Mouse (Mus musculus) MEL (cell line): ENCODE measurements at regions not wholly inside any gene's neighbourhood (a gene's known extent, or its start where the extent isn't known, plus 50 kb on each side); places are given as distances from the start of the nearest gene placed in this dataset.
A peak's percentile ranks its signal among the peaks of the same experiment; 100 is the strongest.

Experiments used
- DNase-seq: peaks from one replicate; pipeline ENCODE4 v3.0.0; 2011; ENCODE audit warnings: low read depth, low spot score
- H3K27ac ChIP-seq: 2 replicates; pipeline ENCODE4 v1.5.1; 2012; ENCODE audit warnings: low read depth, mild to moderate bottlenecking, control low read depth, low read length, moderate library complexity; ENCODE audit not compliant: control insufficient read depth
- H3K27me3 ChIP-seq, 2 experiments: fragments of 150-350 bp in 1 of 2; sonication (generic) in 1 of 2; 2 replicates each; pipeline ENCODE4 v1.6.1; 2012; ENCODE audit warnings: low read length in 2 of 2, mild to moderate bottlenecking in 2 of 2, improper control_type of control experiment in 1 of 2, moderate library complexity in 1 of 2; ENCODE audit not compliant: insufficient read depth in 2 of 2, control insufficient read depth in 1 of 2
- H3K36me3 ChIP-seq, 2 experiments: 2 replicates each; pipeline ENCODE4 v1.6.1; 2012 to 2014; ENCODE audit warnings: low read length in 2 of 2, improper control_type of control experiment in 1 of 2, inconsistent platforms in 1 of 2, mild to moderate bottlenecking in 1 of 2; ENCODE audit not compliant: insufficient read depth in 2 of 2, control insufficient read depth in 1 of 2
- H3K4me1 ChIP-seq, 2 experiments: fragments of 150-350 bp in 1 of 2; sonication (generic) in 1 of 2; 2 replicates each; pipeline ENCODE4 v1.6.1; 2012; ENCODE audit warnings: low read length in 2 of 2, improper control_type of control experiment in 1 of 2, mild to moderate bottlenecking in 1 of 2; ENCODE audit not compliant: insufficient read depth in 2 of 2, control insufficient read depth in 1 of 2
- H3K4me3 ChIP-seq, 2 experiments: fragments of 150-350 bp in 1 of 2; sonication (generic) in 1 of 2; 2 replicates each; pipeline ENCODE4 v1.5.1; 2012; ENCODE audit warnings: low read depth in 2 of 2, low read length in 2 of 2, mild to moderate bottlenecking in 2 of 2, moderate library complexity in 2 of 2, control low read depth in 1 of 2, improper control_type of control experiment in 1 of 2; ENCODE audit not compliant: control insufficient read depth in 1 of 2, insufficient read depth in 1 of 2
- H3K79me2 ChIP-seq: 2 replicates; pipeline ENCODE4 v1.6.1; 2012; ENCODE audit warnings: mild to moderate bottlenecking, low read length, moderate library complexity; ENCODE audit not compliant: control insufficient read depth, poor library complexity, insufficient read depth
- H3K9ac ChIP-seq: 2 replicates; pipeline ENCODE4 v1.6.1; 2012; ENCODE audit warnings: low read depth, mild to moderate bottlenecking, control low read depth, low read length, moderate library complexity; ENCODE audit not compliant: control insufficient read depth, poor library complexity, severe bottlenecking
- H3K9me3 ChIP-seq: fragments of 150-350 bp; sonication (generic); replicated peaks from 2 replicates; pipeline ENCODE4 v1.6.1; 2012; ENCODE audit warnings: mild to moderate bottlenecking, low read length, improper control_type of control experiment, moderate library complexity; ENCODE audit not compliant: insufficient read depth
- BHLHE40 ChIP-seq: IDR thresholded peaks from 2 replicates; pipeline ENCODE4 v1.6.1; 2012; ENCODE audit warnings: low read depth, mild to moderate bottlenecking, inconsistent platforms, low read length, improper control_type of control experiment, borderline replicate concordance
- CHD1 ChIP-seq: IDR thresholded peaks from 2 replicates; pipeline ENCODE4 v1.6.1; 2012; ENCODE audit warnings: low read depth, mild to moderate bottlenecking, inconsistent platforms, low read length, improper control_type of control experiment
- CHD2 ChIP-seq: IDR thresholded peaks from 2 replicates; pipeline ENCODE4 v1.6.1; 2011; ENCODE audit warnings: low read length, improper control_type of control experiment
- E2F4 ChIP-seq: IDR thresholded peaks from 2 replicates; pipeline ENCODE4 v1.6.1; 2011; ENCODE audit warnings: low read depth, low read length, improper control_type of control experiment, borderline replicate concordance
- MAX ChIP-seq: IDR thresholded peaks from 2 replicates; pipeline ENCODE4 v1.6.1; 2011; ENCODE audit warnings: low read length, improper control_type of control experiment
- MAZ ChIP-seq: IDR thresholded peaks from 2 replicates; pipeline ENCODE4 v1.6.1; 2012; ENCODE audit warnings: low read depth, mild to moderate bottlenecking, inconsistent platforms, low read length, improper control_type of control experiment
- MYB ChIP-seq: IDR thresholded peaks from 2 replicates; pipeline ENCODE4 v1.6.1; 2011; ENCODE audit warnings: mild to moderate bottlenecking, low read depth, low read length, improper control_type of control experiment
- MYC ChIP-seq: IDR thresholded peaks from 2 replicates; pipeline ENCODE4 v1.6.1; 2011; ENCODE audit warnings: low read depth, mild to moderate bottlenecking, low read length, improper control_type of control experiment, moderate library complexity
- NRF1 ChIP-seq: IDR thresholded peaks from 2 replicates; pipeline ENCODE4 v1.6.1; 2014; ENCODE audit warnings: low read depth, mild to moderate bottlenecking, inconsistent platforms, low read length, improper control_type of control experiment, moderate library complexity; ENCODE audit not compliant: poor library complexity, insufficient read depth, severe bottlenecking
- POLR2A ChIP-seq, 2 experiments: IDR thresholded peaks; 2 replicates each; pipeline ENCODE4 v1.6.1; 2011 to 2012; ENCODE audit warnings: low read length in 2 of 2, mild to moderate bottlenecking in 2 of 2, control low read depth in 1 of 2, improper control_type of control experiment in 1 of 2, low read depth in 1 of 2, moderate library complexity in 1 of 2; ENCODE audit not compliant: control insufficient read depth in 1 of 2, insufficient read depth in 1 of 2, poor library complexity in 1 of 2
- RCOR1 ChIP-seq: IDR thresholded peaks from 2 replicates; pipeline ENCODE4 v1.6.1; 2012; ENCODE audit warnings: low read depth, mild to moderate bottlenecking, inconsistent platforms, low read length, improper control_type of control experiment
- SMC3 ChIP-seq: IDR thresholded peaks from 2 replicates; pipeline ENCODE4 v1.6.1; 2011; ENCODE audit warnings: low read depth, low read length, improper control_type of control experiment
- TAL1 ChIP-seq: IDR thresholded peaks from 2 replicates; pipeline ENCODE4 v1.6.1; 2012; ENCODE audit warnings: mild to moderate bottlenecking, inconsistent platforms, low read length, moderate library complexity, mixed read lengths
- TCF12 ChIP-seq: IDR thresholded peaks from 2 replicates; pipeline ENCODE4 v1.6.1; 2014; ENCODE audit warnings: low read depth, mild to moderate bottlenecking, inconsistent platforms, low read length, improper control_type of control experiment, moderate library complexity
- UBTF ChIP-seq: IDR thresholded peaks from 2 replicates; pipeline ENCODE4 v1.6.1; 2012; ENCODE audit warnings: low read depth, mild to moderate bottlenecking, inconsistent platforms, low read length, improper control_type of control experiment, moderate library complexity, borderline replicate concordance; ENCODE audit not compliant: insufficient read depth
- USF2 ChIP-seq, 2 experiments: IDR thresholded peaks; 2 replicates each; pipeline ENCODE4 v1.6.1; 2011 to 2012; ENCODE audit warnings: improper control_type of control experiment in 2 of 2, low read length in 2 of 2, borderline replicate concordance in 1 of 2, inconsistent platforms in 1 of 2, low read depth in 1 of 2, mild to moderate bottlenecking in 1 of 2; ENCODE audit not compliant: insufficient read depth in 1 of 2
- ZC3H11A ChIP-seq: IDR thresholded peaks from 2 replicates; pipeline ENCODE4 v1.6.1; 2012; ENCODE audit warnings: low read depth, mild to moderate bottlenecking, inconsistent platforms, low read length, improper control_type of control experiment
- ZKSCAN1 ChIP-seq: IDR thresholded peaks from 2 replicates; pipeline ENCODE4 v1.6.1; 2012; ENCODE audit warnings: low read depth, mild to moderate bottlenecking, inconsistent platforms, low read length, improper control_type of control experiment, moderate library complexity
- ZMIZ1 ChIP-seq: IDR thresholded peaks from 2 replicates; pipeline ENCODE4 v1.6.1; 2012; ENCODE audit warnings: low read depth, mild to moderate bottlenecking, inconsistent platforms, low read length, improper control_type of control experiment, moderate library complexity
- ZNF384 ChIP-seq: IDR thresholded peaks from 2 replicates; pipeline ENCODE4 v1.6.1; 2012; ENCODE audit warnings: low read depth, mild to moderate bottlenecking, inconsistent platforms, low read length, improper control_type of control experiment

- TF ChIP-seq NRF1 (no peak), TCF12 (peak; percentile 20; the same call in 1 of the 2 replicates)
- no peaks in the 10 kb centered on the region for H3K4me1 ChIP-seq
- DNase-seq, result no peak
- no peak overlapping the region for H3K4me3 ChIP-seq
- no peak overlapping the region for H3K27ac ChIP-seq
- no peaks in the 10 kb centered on the region for H3K79me2 ChIP-seq
- H3K27me3 ChIP-seq, result no peaks in the 10 kb centered on the region
- no peak overlapping the region for H3K9ac ChIP-seq
- H3K9me3 ChIP-seq, result no peaks in the 10 kb centered on the region
- H3K36me3 ChIP-seq, result no peaks in the 10 kb centered on the region
Measured at GRCm38 (mm10) chr8:67231921-67232701, 291.5 kb upstream of the Nat3 start.

- no peaks in the 10 kb centered on the region for H3K4me1 ChIP-seq
- no peak overlapping the region for H3K9ac ChIP-seq
- no peaks in the 10 kb centered on the region for H3K9me3 ChIP-seq
- H3K79me2 ChIP-seq, result no peaks in the 10 kb centered on the region
- H3K36me3 ChIP-seq, result no peaks in the 10 kb centered on the region
- no peaks in the 10 kb centered on the region for H3K27me3 ChIP-seq
- no peak overlapping the region for H3K4me3 ChIP-seq
- no peak for DNase-seq
- TF ChIP-seq USF2 (IDR thresholded peaks at IDR 0.05; ENCODE audit: borderline replicate concordance in 1 of 2, insufficient read depth in 1 of 2, low read depth in 1 of 2, low read length in 2 of 2), result no peak
- TF ChIP-seq MAX, result no peak
- TF ChIP-seq RCOR1, result no peak
- no peak for TF ChIP-seq E2F4
- no peak for TF ChIP-seq ZKSCAN1
- TF ChIP-seq MAZ, result no peak
- no peak for TF ChIP-seq ZMIZ1
- TF ChIP-seq CHD2, result no peak
- no peak for TF ChIP-seq ZNF384
- no peak for TF ChIP-seq BHLHE40
- TF ChIP-seq MYB, result no peak
- no peak for TF ChIP-seq UBTF
- no peak for TF ChIP-seq MYC
- no peak for TF ChIP-seq ZC3H11A
- no peak for TF ChIP-seq TAL1
- no peak for TF ChIP-seq POLR2A (IDR thresholded peaks at IDR 0.05; ENCODE audit: control insufficient read depth in 1 of 2, insufficient read depth in 1 of 2, low read depth in 1 of 2, low read length in 2 of 2, poor library complexity in 1 of 2)
- no peak for TF ChIP-seq CHD1
- no peak for TF ChIP-seq SMC3
- H3K27ac ChIP-seq, result no peak overlapping the region
Measured at GRCm38 (mm10) chr8:67238934-67239333, 284.7 kb upstream of the Nat3 start.
